Mouse (Mus musculus) adrenal gland, adult 2 months (tissue): ENCODE data around the gene Rnf180. TPM values are rescaled to one million over a fixed set of nuclear protein-coding genes. Genes with fewer than 3 reads are reported as not detected.
"Not testable (repeated sequence)": the region's sequence is repeated elsewhere in the genome, so short reads cannot be mapped to it uniquely, and the experiment has no call there.

Source experiments
- DNase-seq: peaks from one replicate; pipeline ENCODE4 v3.0.0; 2021
- long read RNA-seq: library from polyadenylated mRNA; stranded (forward); transcript quantifications from one replicate; pipeline ENCODE4 v2.0.0, GENCODE M21; 2021
- polyA plus RNA-seq: library from polyadenylated mRNA; depleted of rRNA; stranded (reverse); fragments of >200 nt; gene quantifications from 2 replicates; pipeline ENCODE4 v1.2.3, GENCODE M21; 2012; rRNA removed
- total RNA-seq, 2 experiments: library from RNA; stranded (reverse); gene quantifications; 2 replicates each; pipeline ENCODE4 v1.2.3; 2021

Gene Rnf180
- total RNA-seq (10 to 100 TPM in 1 of 2 experiments, 1 to 10 TPM in 1; 5.2 to 17.6 TPM), polyA plus RNA-seq (0.45 and 0.71 TPM in 2 replicates)
- long read RNA-seq, partial matches to known transcripts = 1 of 3 reads
- long read RNA-seq, other reads (novel, unspliced or antisense) = 1 of 3 reads

DNA sequence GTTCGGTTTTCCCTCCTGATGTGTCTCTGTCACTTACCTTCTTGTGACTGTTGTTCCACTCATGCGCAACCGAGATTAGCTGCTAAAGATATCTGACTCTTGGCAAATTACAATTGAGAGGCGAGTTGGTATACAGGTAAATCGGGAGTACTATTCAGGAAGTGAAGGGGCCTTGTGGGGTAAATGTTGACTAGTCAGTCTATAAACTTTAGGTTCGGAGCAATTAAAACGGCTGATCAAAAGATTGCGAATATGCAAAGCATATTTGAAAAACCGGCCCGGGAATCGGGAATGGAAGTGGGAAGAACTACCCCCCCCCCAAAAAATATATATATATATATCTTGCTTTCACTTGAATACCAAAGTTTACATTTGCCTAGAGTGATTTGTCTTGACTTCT, at the start of gene Rnf180:
Gene Rnf180, minus strand, starts transcription at position 101 of the 400 bp plus-strand sequence.
- no peak for DNase-seq

DNA sequence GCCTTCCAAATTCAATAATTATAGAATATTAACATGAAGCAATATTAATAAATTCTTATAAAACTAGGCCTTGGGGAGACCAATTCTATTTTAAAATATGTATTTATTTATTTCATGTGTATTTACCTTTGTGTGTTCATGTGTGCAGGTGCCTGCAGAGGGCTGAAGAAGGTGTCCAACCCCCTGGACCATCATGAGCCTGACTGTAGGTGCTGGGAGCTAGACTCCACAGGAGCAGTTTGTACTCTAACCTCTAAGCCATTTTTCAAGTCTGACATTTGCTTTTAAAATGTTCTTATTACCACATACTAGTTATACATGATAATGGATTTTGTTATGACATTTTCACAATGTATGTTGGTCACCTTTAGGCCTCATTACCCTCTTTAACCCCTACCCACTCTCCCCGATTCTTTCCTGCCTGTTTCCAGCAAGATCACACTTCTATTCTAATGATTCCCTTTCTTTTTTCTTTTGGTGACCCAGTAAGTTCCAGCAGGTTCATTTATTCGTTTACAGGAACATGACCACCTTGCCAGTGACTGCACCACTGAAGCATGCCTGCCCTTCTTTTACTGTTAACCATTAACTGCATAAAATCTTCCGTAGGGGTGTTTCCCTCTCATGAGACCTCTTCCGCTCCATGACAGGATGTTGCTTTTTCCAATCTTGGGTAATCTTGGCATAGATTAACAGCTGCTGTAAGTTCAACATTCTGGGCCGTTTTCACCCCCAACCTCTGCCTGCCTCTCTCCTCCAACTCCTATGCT, 36.8 kb upstream of the Rnf180 start:
- no peak for DNase-seq

GRCm38 (mm10) chr13:105326946-105327345, 32.3 kb upstream of the Rnf180 start:
- DNase-seq = no peak

- DNase-seq = no peak
Observed at GRCm38 (mm10) chr13:105316926-105317325, 22.3 kb upstream of the Rnf180 start.

- no peak for DNase-seq
Observed at GRCm38 (mm10) chr13:105316009-105316408, 21.4 kb upstream of the Rnf180 start.

GRCm38 (mm10) chr13:105312763-105313162, 18.1 kb upstream of the Rnf180 start:
- no peak for DNase-seq

GRCm38 (mm10) chr13:105310562-105310961, 15.9 kb upstream of the Rnf180 start:
- DNase-seq = not testable (repeated sequence)

GRCm38 (mm10) chr13:105305513-105305912, 10.9 kb upstream of the Rnf180 start:
- no peak for DNase-seq

GRCm38 (mm10) chr13:105304054-105304453, 9.4 kb upstream of the Rnf180 start:
- no peak for DNase-seq

DNA sequence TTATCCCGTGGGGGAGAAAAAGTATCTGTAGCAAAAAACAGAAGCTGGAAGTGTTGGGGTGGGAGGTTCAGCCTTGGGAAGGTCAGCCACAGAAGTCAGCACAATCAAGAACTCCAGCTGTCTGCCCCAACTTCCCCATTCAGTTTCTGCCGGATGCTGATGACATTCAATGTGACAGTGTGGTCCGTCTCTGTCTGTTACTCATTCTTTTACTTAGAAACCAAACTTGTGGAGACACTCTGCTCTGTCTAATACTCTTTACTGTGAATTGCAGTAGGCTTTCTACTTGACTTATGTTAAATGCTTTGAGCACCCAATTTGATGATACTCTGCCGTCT, 5.4 kb upstream of the Rnf180 start:
- no peak for DNase-seq

DNA sequence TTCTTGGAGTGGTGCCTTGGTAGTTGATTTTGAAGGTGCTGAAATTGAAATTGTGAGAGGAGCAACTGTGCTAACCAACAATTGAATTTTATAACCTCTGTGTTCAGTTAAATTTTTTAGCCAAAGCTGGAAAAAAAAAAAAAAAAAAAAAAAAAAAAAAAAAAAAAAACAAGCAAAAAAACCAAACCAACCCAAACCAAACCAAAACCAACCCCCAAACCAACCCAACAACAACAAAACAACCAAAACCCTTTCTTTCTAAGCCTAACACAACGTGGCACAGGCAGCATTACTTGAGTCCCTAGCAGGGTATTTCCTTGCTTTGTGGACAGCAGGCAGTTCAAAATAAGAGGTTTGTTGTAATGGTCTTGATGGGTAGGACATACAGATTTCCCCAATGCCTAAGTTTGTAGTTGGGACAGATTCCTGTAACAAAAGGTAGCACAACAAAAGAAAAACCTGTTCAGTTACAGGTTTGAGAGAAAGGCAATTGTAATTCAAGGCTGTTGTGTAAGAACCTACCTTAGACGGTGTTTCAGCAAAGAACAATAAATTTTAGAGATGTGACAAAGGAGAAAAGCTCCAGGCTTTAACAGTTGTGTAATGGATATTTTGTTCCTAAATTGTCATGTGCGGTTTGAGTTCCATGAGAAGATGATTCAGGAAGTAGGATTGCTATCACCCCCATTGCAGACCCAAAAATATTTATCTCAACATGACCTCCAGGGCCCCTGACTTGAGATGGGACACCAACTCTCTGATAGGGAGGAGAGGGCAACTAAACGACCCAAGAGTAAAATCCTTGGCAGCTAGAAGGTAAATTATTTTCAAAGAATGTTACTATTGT, 4.8 kb upstream of the Rnf180 start:
- DNase-seq = no peak

DNA sequence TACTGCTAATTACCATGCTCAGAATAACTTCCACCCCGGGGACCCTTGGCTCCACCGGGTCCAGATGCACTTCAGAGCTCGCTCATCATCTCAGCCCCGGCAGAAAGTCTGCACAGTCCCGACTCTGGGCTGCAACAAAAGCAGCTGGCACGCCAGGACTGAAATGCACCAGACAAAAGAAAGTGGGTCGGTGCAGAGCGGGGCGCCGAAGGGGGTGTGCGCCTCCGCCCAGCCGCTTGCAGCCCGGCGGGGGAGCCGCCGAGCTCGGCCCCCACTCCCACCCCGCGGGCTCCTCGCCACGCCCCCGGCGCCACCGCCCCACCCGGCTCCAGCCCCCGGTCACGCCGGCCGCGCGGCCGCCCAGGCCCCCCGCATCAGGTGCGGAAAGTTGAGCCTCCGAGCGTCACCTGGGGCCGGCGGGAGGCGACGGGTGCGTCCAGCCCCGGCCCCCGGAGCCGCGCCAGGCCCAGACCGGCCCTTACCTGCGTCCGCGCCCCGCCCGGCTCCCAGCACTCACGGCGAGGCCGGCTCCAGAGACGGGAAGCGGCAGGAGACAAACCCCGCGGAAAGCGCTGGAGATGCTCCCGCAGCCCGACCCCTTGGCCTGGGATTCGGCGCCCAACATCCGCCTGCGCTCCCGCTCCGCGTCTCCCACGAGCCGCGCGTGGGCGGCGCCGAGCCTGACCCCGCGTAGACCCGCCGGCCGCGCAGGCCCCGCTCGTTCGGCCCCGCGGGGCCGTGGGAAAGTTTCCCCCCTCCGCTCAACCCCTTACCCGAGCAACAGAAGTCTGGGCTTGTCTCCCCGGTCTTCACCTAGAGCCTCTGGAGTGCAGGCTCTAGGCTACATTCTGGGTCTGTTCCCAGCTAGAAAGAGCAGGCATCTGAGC, 591 bp downstream of the Rnf180 start:
- peak; percentile 60 for DNase-seq

DNA sequence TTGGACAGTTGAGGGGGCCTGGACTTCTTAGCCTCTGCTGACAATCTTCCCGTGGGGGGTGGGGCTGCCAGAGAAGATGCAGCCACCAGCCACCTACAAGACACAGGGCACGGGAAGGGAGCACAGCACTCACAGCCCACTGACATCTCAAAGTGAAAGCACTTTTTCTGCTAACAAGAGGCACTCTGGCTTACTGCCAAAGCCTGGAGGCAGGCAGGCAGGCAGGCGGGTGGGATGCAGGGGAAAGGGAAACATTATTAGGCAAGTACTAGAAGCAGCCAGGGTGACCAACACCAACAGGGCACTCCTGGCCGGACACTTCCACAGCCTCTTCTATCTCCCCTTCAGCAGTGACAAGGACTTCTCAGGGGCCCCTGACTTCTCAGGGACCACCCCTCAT, 2.8 kb downstream of the Rnf180 start:
- peak; percentile 45 for DNase-seq

DNA sequence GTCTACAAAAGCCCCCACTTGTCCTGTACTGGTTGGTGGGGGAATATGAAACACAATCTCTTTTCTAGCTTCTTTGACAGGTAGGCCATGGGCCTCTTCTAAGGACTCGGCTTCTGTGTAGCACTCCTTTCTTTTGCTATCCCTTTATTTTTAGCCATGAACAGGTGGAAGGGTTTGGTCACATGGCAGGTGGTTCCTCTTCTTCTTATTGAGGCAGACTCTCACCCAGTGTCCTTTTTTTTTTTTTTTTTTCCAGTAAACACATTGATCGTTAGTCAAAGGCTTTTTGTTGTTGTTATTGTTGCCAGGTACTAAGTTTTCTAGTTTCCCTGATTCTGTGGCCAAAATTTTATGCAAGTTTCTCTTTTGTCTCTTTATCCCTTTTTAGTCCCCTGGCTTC, 4.0 kb downstream of the Rnf180 start:
- DNase-seq = no peak

DNA sequence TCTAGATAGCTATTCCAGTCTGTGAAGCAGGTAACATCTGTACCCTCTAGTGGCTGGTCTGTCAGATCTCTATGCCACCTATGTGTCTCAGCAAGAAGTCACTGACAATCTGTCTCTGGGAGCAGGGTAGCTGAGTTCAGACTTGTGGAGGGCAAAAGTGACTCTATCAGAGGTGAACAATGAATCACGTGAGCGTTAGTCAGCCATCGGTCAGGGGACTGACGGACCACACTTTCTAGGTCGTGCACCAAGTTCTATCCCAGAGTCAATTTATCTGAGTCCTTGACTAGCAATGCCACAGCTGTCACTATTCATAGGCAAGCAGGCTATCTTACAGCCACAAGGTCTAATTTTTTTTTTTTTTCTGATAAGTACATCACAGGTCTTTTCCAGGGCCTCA, 4.6 kb downstream of the Rnf180 start:
- peak; percentile 71 for DNase-seq

- DNase-seq = no peak
Observed at GRCm38 (mm10) chr13:105279397-105280018, 15.1 kb downstream of the Rnf180 start.

- DNase-seq = no peak
Observed at GRCm38 (mm10) chr13:105270394-105271094, 24.1 kb downstream of the Rnf180 start.

DNA sequence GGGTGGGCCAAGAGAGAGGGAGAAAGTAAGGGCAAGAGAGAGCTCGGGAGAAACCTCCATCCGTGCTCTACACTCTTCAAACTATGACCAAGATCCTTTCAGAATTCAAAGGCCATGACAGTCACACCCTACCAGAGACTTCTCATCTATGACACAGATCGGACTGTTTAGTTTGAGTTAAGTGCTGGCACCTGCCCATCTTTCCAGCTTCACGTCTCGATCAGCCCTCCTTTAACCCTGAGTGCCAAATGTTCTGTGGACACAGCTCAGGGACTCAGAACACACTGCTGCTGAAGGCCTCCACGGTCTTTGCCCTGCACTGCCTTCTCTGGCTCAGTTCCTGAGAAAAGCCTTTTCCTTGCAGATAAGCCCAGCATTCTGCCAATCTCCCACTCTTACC, 27.2 kb downstream of the Rnf180 start:
- DNase-seq = peak; percentile 17

DNA sequence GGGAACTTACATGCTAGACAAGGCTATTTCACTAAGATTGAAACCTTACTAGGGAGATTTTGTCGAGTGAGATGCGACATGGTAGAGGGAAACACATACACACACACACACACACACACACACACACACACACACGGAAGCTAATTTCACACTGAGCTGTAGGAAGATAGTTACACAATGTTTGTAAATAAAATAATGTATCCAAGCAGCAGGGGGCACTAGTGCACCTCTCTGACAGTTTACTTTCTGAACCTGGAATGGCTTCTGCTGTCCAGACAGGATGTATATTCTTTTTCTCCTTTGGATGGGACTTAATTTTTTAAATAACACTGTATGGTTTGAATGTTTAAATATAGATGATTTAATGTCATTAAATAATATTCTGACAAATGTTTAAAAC, 27.9 kb downstream of the Rnf180 start:
- DNase-seq = peak; percentile 47

- DNase-seq = no peak
Observed at GRCm38 (mm10) chr13:105256757-105257433, 37.7 kb downstream of the Rnf180 start.
